Mouse (Mus musculus) cerebellum, postnatal 10 days (tissue): Measurements from ENCODE around the gene Nelfa.

Experiments used
- DNase-seq, 2 experiments: peaks; one replicate each; pipeline ENCODE4 v3.0.0; 2021; ENCODE audit warnings: mixed read lengths in 2 of 2

Gene Nelfa

GRCm38 (mm10) chr5:33936120-33936707, at the start of gene Nelfa:
TSS of gene Nelfa (minus strand) at chr5:33936413.
- peak; percentile 99 to 100 for DNase-seq

GRCm38 (mm10) chr5:33983309-33984121, 47.3 kb upstream of the Nelfa start, which contains the start of gene Gm1673:
TSS of gene Gm1673 (plus strand) at chr5:33983433.
- peak; percentile 97 to 98 for DNase-seq

GRCm38 (mm10) chr5:33982731-33983259, 46.6 kb upstream of the Nelfa start:
- DNase-seq, result no peak

GRCm38 (mm10) chr5:33976267-33976666, 40.1 kb upstream of the Nelfa start:
- no peak for DNase-seq

- peak; percentile 77 to 83 for DNase-seq
Observed at GRCm38 (mm10) chr5:33974736-33975135, 38.5 kb upstream of the Nelfa start.

GRCm38 (mm10) chr5:33959382-33959781, 23.2 kb upstream of the Nelfa start:
- DNase-seq, result no peak

GRCm38 (mm10) chr5:33955868-33956267, 19.7 kb upstream of the Nelfa start:
- no peak for DNase-seq

GRCm38 (mm10) chr5:33954354-33954753, 18.1 kb upstream of the Nelfa start:
- DNase-seq, result peak; percentile 96

GRCm38 (mm10) chr5:33953471-33954185, 17.4 kb upstream of the Nelfa start:
- DNase-seq, result peak; percentile 26 to 32

GRCm38 (mm10) chr5:33948314-33948713, 12.1 kb upstream of the Nelfa start:
- no peak for DNase-seq

- DNase-seq, result peak in 1 of 2 experiments; percentile 27
Observed at GRCm38 (mm10) chr5:33947035-33947434, 10.8 kb upstream of the Nelfa start.

GRCm38 (mm10) chr5:33938448-33938847, 2.2 kb upstream of the Nelfa start:
- no peak for DNase-seq

- DNase-seq, result no peak
Observed at GRCm38 (mm10) chr5:33937230-33937629, 1.0 kb upstream of the Nelfa start.

GRCm38 (mm10) chr5:33935700-33936111, 507 bp downstream of the Nelfa start:
- DNase-seq, result no peak

- no peak for DNase-seq
Observed at GRCm38 (mm10) chr5:33934877-33935276, 1.3 kb downstream of the Nelfa start.

GRCm38 (mm10) chr5:33934081-33934480, 2.1 kb downstream of the Nelfa start:
- DNase-seq, result no peak

GRCm38 (mm10) chr5:33932413-33932812, 3.8 kb downstream of the Nelfa start:
- DNase-seq, result no peak

GRCm38 (mm10) chr5:33926170-33926569, 10.0 kb downstream of the Nelfa start:
- DNase-seq, result peak; percentile 45 to 56

GRCm38 (mm10) chr5:33922566-33922965, 13.6 kb downstream of the Nelfa start:
- no peak for DNase-seq

- DNase-seq, result peak; percentile 74 to 84
Observed at GRCm38 (mm10) chr5:33921486-33922235, 14.6 kb downstream of the Nelfa start.

- DNase-seq, result no peak
Observed at GRCm38 (mm10) chr5:33920924-33921323, 15.3 kb downstream of the Nelfa start.

GRCm38 (mm10) chr5:33920037-33920436, 16.2 kb downstream of the Nelfa start:
- DNase-seq, result peak; percentile 53 to 61
